Mouse (Mus musculus) small intestine, adult 2 months (tissue): Measurements from ENCODE around the gene Mon1a. TPM values are rescaled to one million over a fixed set of nuclear protein-coding genes. Genes with fewer than 3 reads are reported as not detected.

Experiments
- H3K27ac ChIP-seq: fragments of 200-500 bp; 2 replicates; pipeline ENCODE4 v1.5.1; 2012; ENCODE audit warnings: low read depth, low read length, control low read depth, inconsistent platforms; ENCODE audit not compliant: insufficient read depth
- H3K27me3 ChIP-seq: fragments of 200-500 bp; 2 replicates; pipeline ENCODE4 v1.6.1; 2012; ENCODE audit warnings: mild to moderate bottlenecking, moderate library complexity, low read length, inconsistent platforms; ENCODE audit not compliant: control insufficient read depth, insufficient read depth
- H3K36me3 ChIP-seq: fragments of 200-500 bp; 2 replicates; pipeline ENCODE4 v1.6.1; 2012; ENCODE audit warnings: mild to moderate bottlenecking, low read length, control low read depth, inconsistent platforms; ENCODE audit not compliant: control insufficient read depth, insufficient read depth
- H3K4me1 ChIP-seq: fragments of 200-500 bp; 2 replicates; pipeline ENCODE4 v1.6.1; 2012; ENCODE audit warnings: low read length, inconsistent platforms, mixed read lengths; ENCODE audit not compliant: control insufficient read depth, insufficient read depth, insufficient read length
- H3K4me3 ChIP-seq: fragments of 200-500 bp; 2 replicates; pipeline ENCODE4 v1.5.1; 2012; ENCODE audit warnings: low read depth, mild to moderate bottlenecking, control low read depth, inconsistent platforms, low read length, moderate library complexity
- CTCF ChIP-seq: fragments of 200-500 bp; IDR thresholded peaks from 2 replicates; pipeline ENCODE4 v1.5.1; 2012; ENCODE audit warnings: low read depth, mild to moderate bottlenecking, control low read depth, inconsistent platforms, low read length, moderate library complexity, mixed read lengths; ENCODE audit not compliant: insufficient replicate concordance, insufficient read length; ENCODE audit errors: extremely low read depth
- POLR2A ChIP-seq: fragments of 200-500 bp; IDR thresholded peaks from 2 replicates; pipeline ENCODE4 v1.6.1; 2012; ENCODE audit warnings: low read depth, mild to moderate bottlenecking, control low read depth, inconsistent platforms, low read length, moderate library complexity
- WGBS: fragments of 180-500 bp; shearing (Covaris S2); methylation state at CpG from one replicate; pipeline ENCODE4 v1.1.7; 2018; 5-methylcytosine and 5-hydroxymethylcytosine counted together
- polyA plus RNA-seq: library from polyadenylated mRNA; depleted of rRNA; stranded (reverse); fragments of >200 nt; gene quantifications from 2 replicates; pipeline ENCODE4 v1.2.3, GENCODE M21; 2012

Mon1a gene
- polyA plus RNA-seq, 1 experiment, result 147 TPM

DNA sequence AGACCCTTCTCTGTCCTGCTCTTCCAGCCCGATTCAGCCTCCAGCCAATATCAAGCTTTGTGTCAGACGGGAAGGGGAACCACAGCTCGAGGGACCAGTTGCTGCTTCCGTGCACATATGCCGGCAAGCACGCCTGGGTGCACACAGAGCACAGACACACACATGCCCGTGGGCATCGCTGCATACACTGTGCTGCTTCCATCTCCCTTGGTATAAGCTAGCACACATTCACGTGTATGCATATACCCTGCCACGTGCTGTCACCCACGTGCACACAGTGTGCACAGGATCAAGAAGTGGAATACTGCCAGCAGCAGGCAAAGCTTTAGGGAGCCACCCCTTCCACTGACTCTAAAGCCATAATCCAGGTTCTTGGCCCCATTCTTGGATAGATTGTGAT lies 46.2 kb downstream of the Mon1a start:
- Histone ChIP-seq H3K27ac (no peak overlapping the region), H3K27me3 (peaks cover 14% of the 10 kb centered on the region), H3K4me1 (peaks cover 20% of the 10 kb centered on the region), H3K36me3 (no peaks in the 10 kb centered on the region), H3K4me3 (no peak overlapping the region)
- TF ChIP-seq CTCF (no peak), POLR2A (no peak)
- 86% methylated on average over 11 of the region's 11 CpGs for WGBS

DNA sequence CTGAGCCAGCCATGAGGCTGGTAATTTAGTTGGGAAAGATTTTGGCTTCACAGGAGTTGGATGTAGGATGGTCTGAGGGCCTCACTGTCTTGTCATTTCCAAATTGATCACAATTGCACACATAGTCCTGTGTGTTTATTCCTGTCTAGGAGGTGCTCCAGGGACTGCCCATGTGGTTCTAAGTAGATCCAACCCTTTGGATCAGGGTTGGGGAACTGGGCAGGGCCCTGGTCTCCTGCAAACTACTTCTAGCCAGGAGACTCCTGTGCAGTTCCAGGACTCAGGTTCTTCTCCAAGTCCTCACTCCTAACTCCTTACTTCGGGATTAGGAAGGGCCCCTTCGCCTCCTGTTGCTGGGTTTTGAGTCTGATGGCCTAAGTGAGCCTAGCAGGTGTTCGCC lies 47.4 kb downstream of the Mon1a start, which contains the start of gene Camkv:
Gene Camkv, plus strand, starts transcription at position 301 of the 400 bp plus-strand sequence.
- Histone ChIP-seq H3K27me3 (peaks cover 14% of the 10 kb centered on the region), H3K4me3 (peak within 1 kb of the TSS; percentile 27), H3K4me1 (peaks cover 20% of the 10 kb centered on the region), H3K27ac (no peak within 1 kb of the TSS), H3K36me3 (no peaks in the 10 kb centered on the region)
- TF ChIP-seq POLR2A (no peak), CTCF (no peak)
- WGBS, result 40% methylated on average over 3 of the region's 3 CpGs

DNA sequence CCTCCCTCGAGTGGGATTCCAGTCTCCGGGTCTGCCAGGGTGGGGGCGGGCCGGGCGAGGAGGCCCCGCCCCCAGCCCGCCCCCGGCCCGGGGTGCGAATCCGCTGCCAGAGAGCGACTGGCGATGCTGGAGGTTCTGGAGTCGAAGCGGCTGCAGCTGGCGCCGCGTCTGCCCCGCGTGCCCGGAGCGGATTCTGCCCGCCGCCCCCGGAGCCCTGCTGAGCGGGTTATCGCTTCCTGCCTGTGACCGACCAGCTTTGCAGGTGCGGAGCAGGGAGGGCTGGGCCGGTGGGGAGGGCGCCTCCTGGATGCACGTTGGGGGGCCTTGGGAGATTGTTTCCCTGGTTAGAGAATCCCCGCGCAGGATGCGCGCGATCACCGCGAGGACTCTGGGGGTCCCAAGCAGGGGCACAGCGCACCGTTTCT lies 47.9 kb downstream of the Mon1a start:
- Histone ChIP-seq H3K4me1 (peaks cover 18% of the 10 kb centered on the region), H3K4me3 (peak overlapping the region; percentile 27), H3K27me3 (peaks cover 14% of the 10 kb centered on the region), H3K36me3 (no peaks in the 10 kb centered on the region), H3K27ac (no peak overlapping the region)
- TF ChIP-seq POLR2A (no peak), CTCF (no peak)
- WGBS, result 1% methylated on average over 39 of the region's 41 CpGs

DNA sequence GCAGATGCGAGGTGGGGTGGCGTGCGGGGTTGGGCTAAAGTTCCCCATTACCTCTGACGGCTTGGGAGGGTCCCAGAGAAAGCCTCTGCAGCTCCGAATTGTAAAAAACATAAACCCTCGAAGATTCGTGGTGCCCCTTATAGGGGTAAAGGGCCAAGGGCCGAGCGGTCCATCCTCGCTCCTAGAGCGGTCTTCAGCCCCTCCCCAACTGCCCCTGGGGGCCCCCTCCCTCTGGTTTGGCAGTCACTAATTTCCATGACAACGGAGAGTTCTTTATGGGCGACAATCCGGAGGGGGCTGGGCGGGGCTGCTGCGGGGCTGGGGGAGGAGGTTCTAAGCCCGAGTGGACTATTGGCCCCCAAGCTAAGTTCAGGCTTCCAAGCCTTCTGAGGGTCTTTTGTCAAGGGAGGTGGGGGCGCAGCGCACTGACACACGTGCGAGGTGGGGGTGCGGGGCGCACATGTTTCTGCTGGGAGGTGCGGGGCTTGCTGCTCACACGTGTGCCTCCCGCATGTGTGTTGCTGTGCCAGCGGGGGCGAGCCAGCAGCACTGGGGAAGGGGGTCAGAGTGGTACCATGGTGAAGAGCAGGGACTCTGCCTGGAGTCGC lies 48.4 kb downstream of the Mon1a start:
- Histone ChIP-seq H3K4me1 (peaks cover 13% of the 10 kb centered on the region), H3K27ac (no peak overlapping the region), H3K36me3 (no peaks in the 10 kb centered on the region), H3K4me3 (peak overlapping the region; percentile 27), H3K27me3 (peaks cover 14% of the 10 kb centered on the region)
- TF ChIP-seq POLR2A (no peak), CTCF (no peak)
- WGBS, result 17% methylated on average over 29 of the region's 29 CpGs

GRCm38 (mm10) chr9:107936831-107937230 lies 48.9 kb downstream of the Mon1a start:
- TF ChIP-seq POLR2A (no peak), CTCF (no peak)
- H3K36me3 ChIP-seq, result no peaks in the 10 kb centered on the region
- H3K4me3 ChIP-seq, result no peak overlapping the region
- 56% methylated on average over 3 of the region's 3 CpGs for WGBS
- H3K27ac ChIP-seq, result no peak overlapping the region
- peaks cover 8% of the 10 kb centered on the region for H3K4me1 ChIP-seq
- peaks cover 14% of the 10 kb centered on the region for H3K27me3 ChIP-seq

GRCm38 (mm10) chr9:107947241-107948194 lies 59.6 kb downstream of the Mon1a start:
- Histone ChIP-seq H3K4me1 (no peaks in the 10 kb centered on the region; the same call in 1 of the 2 replicates), H3K36me3 (no peaks in the 10 kb centered on the region), H3K27me3 (no peaks in the 10 kb centered on the region), H3K4me3 (no peak overlapping the region), H3K27ac (no peak overlapping the region)
- WGBS, result 61% methylated on average over 31 of the region's 31 CpGs
- TF ChIP-seq CTCF (no peak), POLR2A (no peak)

- Histone ChIP-seq H3K27ac (no peak overlapping the region), H3K4me3 (no peak overlapping the region), H3K36me3 (no peaks in the 10 kb centered on the region), H3K4me1 (no peaks in the 10 kb centered on the region; the same call in 1 of the 2 replicates), H3K27me3 (no peaks in the 10 kb centered on the region)
- TF ChIP-seq POLR2A (no peak), CTCF (no peak)
- WGBS, result 77% methylated on average over 13 of the region's 13 CpGs
These were observed 61.4 kb downstream of the Mon1a start for GRCm38 (mm10) chr9:107949184-107949921.
